10 mouse cellular contexts compared by ENCODE assay signal in the genomic region with DNA sequence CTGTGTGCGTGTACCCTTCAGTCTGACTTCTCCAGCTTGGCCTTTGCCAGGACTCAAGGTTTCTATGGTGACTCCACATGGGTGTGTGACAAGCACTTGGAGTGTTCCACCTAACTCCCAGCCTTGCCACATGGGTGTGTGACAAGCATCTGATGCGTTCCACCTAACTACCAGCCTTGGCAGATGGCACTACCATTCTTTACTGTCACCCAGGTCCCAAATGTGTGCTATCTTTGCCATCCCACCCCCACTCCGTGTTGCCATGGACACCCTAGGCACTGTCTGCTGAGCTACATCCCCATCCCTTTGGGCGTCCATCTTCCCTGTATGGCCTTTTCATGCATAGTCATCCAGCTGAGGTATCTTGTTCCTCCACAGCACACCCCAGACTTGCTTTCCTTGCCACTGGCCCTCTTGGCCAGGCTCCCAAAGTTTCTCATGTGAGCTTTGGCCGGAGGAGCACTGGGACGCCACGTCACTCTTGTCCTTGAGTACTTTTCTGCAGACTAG. TPM values are rescaled to one million over a fixed set of nuclear protein-coding genes. Genes with fewer than 3 reads are reported as not detected.
DNase-seq lines count a peak whose midpoint lies in the region; ATAC-seq and TF ChIP-seq lines count a peak whose summit lies in the region.
"Had no signal": no experiment of that assay in that cellular context is flagged by ENCODE, and none has a peak within 500 bp of the region (broad histone marks: within the 10 kb centered on the region; RNA-seq: fewer than 3 reads in every experiment).

No protein-coding gene starts in this region.

- peak; percentile 53; the same call in 1 of the 2 replicates for ATAC-seq in lung, embryonic 15.5 days (ENCODE audit: borderline replicate concordance, extremely low read depth, low FRiP score, low TSS enrichment)
- ATAC-seq in lung, postnatal 0 days, result no peak
- ATAC-seq in megakaryocyte-erythroid progenitor cell, adult 5-6 weeks (replicated peaks; ENCODE audit: low FRiP score, low TSS enrichment, poor library complexity, severe bottlenecking), result 0 out of 2 replicates have a peak, but pooled peaks have one; percentile 23

- TF ChIP-seq EP300 in lung, postnatal 0 days (IDR thresholded peaks at IDR 0.05), result no peak

- TF ChIP-seq CTCF in lung, postnatal 0 days (IDR thresholded peaks at IDR 0.05), result no peak

- H3K27me3 ChIP-seq in lung, embryonic 15.5 days, result no peaks in the 10 kb centered on the region
- H3K27me3 ChIP-seq in lung, postnatal 0 days (replicated peaks; ENCODE audit: insufficient read depth, low read length), result no peaks in the 10 kb centered on the region
- H3K27me3 ChIP-seq: heart, embryonic 13.5 days had no signal

- WGBS in lung, embryonic 15.5 days, result 69% methylated on average over 7 of the region's 7 CpGs
- 57% methylated on average over 7 of the region's 7 CpGs for WGBS in lung, postnatal 0 days

- no peak overlapping the region for H3K4me3 ChIP-seq in lung, embryonic 15.5 days
- H3K4me3 ChIP-seq in lung, postnatal 0 days (ENCODE audit: low read depth, low read length), result no peak overlapping the region
- H3K4me3 ChIP-seq: heart, embryonic 13.5 days had no signal

- no peak overlapping the region for H3K9ac ChIP-seq in lung, embryonic 15.5 days
- H3K9ac ChIP-seq in lung, postnatal 0 days (replicated peaks; ENCODE audit: low read depth), result no peak overlapping the region
- H3K9ac ChIP-seq: heart, embryonic 13.5 days had no signal

- no peak overlapping the region for H3K4me2 ChIP-seq in lung, embryonic 15.5 days
- no peak overlapping the region for H3K4me2 ChIP-seq in lung, postnatal 0 days (replicated peaks; ENCODE audit: low read depth, low read length)
- H3K4me2 ChIP-seq: heart, embryonic 13.5 days had no signal

- DNase-seq in cerebellum, adult 9-10 months, result peak; percentile 61
- no peak for DNase-seq in cerebellum, postnatal 4 days (ENCODE audit: low spot score in 2 of 2)
- DNase-seq in lung, postnatal 0 days (ENCODE audit: low spot score), result no peak
- DNase-seq in heart, postnatal 4 days, result peak; percentile 59
- no peak for DNase-seq in retina, embryonic 14.5 days (ENCODE audit: low spot score)
- no peak for DNase-seq in embryo, embryonic 10.5 days (ENCODE audit: low spot score)

- H3K9me3 ChIP-seq in lung, embryonic 15.5 days, result no peaks in the 10 kb centered on the region
- no peaks in the 10 kb centered on the region for H3K9me3 ChIP-seq in lung, postnatal 0 days (ENCODE audit: low read length)
- H3K9me3 ChIP-seq: heart, embryonic 13.5 days had no signal

- no peaks in the 10 kb centered on the region for H3K36me3 ChIP-seq in lung, embryonic 15.5 days
- no peaks in the 10 kb centered on the region for H3K36me3 ChIP-seq in lung, postnatal 0 days (ENCODE audit: insufficient read depth, low read length)

- H3K27ac ChIP-seq in lung, embryonic 15.5 days, result no peak overlapping the region
- H3K27ac ChIP-seq in lung, postnatal 0 days (ENCODE audit: low read length), result no peak overlapping the region
- H3K27ac ChIP-seq: heart, embryonic 13.5 days; macrophage had no signal

- peaks cover 30% of the 10 kb centered on the region for H3K4me1 ChIP-seq in lung, embryonic 15.5 days
- H3K4me1 ChIP-seq in lung, postnatal 0 days (ENCODE audit: insufficient read depth, low read depth, low read length), result peaks cover 9% of the 10 kb centered on the region; the same call in 1 of the 2 replicates

RNA-seq across cellular contexts. Expression of gene Spred2, which starts 23.5 kb away (rescaled TPM):
- polyA plus RNA-seq in lung, embryonic 15.5 days (2015; fragmentation: Nextera tagmentation; extraction: Ambion mirVana), result 6.3 and 6.6 TPM in 2 replicates
- 3.9 and 4.9 TPM in 2 replicates for polyA plus RNA-seq in lung, postnatal 0 days (2015; fragmentation: Nextera tagmentation; extraction: Ambion mirVana)
- 10 to 100 TPM; 27.9 to 28.2 TPM for total RNA-seq in heart, postnatal 4 days (2021)
- total RNA-seq in megakaryocyte-erythroid progenitor cell, adult 5-6 weeks (2014; fragmentation: Nextera tagmentation), result 21.5 and 23.6 TPM in 2 replicates
- total RNA-seq in megakaryocyte-erythroid progenitor cell, adult 5-6 weeks (2017), result 4.6 and 5.4 TPM in 2 replicates

Comparison
In these comparisons a context has a peak if more than half of its experiments do, and no peak if none do; other contexts are left out.
1. DNase-seq: peak in cerebellum, adult 9-10 months (single experiment) and heart, postnatal 4 days (single experiment); none in cerebellum, postnatal 4 days (0 of 2), lung, postnatal 0 days (single experiment), retina, embryonic 14.5 days (single experiment) and embryo, embryonic 10.5 days (single experiment).